Mouse (Mus musculus): ENCODE results near the gene Rhox3h. TPM values are rescaled to one million over a fixed set of nuclear protein-coding genes. Genes with fewer than 3 reads are reported as not detected.

Gene Rhox3h
- polyA plus RNA-seq (2015; fragmentation: Nextera tagmentation; extraction: Ambion mirVana) = not detected in 2 replicates

DNA sequence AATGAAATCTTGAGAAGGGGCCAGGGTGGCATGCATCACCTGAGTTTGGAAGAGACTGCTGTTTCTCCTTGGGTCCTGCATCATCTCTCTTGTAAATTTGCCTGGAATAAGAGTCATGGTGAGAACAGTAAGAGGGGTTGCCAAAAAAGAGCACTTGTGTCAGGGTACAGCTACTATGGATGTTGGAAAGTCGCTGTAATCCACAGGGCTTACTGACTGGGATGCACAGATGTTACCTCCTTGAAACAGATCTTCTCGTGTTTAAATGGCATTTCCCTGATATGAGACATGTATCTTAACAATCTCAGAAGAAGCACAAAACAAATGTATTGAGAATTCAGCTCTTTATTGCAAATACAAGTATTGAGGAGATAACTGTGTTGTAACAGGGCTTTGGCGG is at the start of gene Rhox3h:
Rhox3h (minus strand) TSS at position 101 of the 400 bp plus-strand sequence.

DNA sequence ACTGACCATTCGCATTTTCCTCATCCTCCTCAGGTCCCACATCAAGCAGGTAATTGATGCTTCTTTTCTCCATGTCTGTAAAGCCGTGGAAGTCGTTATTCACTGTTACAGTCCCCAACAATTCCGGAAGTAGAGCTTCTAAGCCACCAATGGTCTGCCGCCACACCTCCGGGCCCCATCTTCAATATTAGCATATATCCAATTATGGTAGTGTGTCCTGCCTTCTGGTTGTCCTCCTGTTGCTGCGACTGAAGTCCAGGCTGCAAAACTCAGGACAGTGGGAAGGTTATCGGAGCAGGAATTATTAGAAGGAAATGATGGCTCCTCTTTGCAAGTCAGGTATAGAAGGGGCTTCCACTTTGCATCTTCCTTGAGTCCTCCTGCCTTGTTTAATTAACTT is 4.6 kb upstream of the Rhox3h start, which contains the start of gene Rhox2h:
Rhox2h (minus strand) TSS at position 101 of the 400 bp plus-strand sequence.

DNA sequence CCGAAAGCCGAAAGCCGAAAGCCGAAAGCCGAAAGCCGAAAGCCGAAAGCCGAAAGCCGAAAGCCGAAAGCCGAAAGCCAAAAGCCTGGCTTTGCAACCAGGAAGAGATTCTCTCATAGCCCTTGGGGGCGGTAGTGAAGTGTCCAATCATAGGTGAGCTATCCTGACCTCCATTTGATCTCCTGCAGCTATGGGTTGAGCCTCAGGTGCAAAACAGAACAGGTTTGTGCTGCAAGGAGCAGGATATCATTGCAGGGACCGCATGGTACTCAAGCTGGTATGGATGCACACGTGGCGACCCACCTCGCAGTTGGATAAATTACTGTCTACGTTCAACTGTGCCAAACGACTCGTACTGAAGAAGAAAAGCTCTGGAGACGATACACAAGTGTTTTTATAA is 17.3 kb downstream of the Rhox3h start, which contains the start of gene Rhox4g:
Rhox4g (minus strand) TSS at position 101 of the 400 bp plus-strand sequence.

DNA sequence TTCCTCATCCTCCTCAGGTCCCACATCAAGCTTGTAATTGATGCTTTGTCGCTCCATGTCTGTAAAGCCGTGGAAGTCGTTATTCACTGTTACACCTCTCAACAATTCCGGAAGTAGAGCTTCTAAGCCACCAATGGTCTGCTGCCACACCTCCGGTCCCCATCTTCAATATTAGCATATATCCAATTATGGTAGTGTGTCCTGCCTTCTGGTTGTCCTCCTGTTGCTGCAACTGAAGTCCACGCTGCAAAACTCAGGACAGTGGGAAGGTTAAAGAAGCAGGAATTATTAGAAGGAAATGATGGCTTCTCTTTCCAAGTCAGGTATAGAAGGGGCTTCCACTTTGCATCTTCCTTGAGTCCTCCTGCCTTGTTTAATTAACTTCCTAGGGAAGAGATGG is 25.2 kb downstream of the Rhox3h start, which contains the start of gene Rhox2g:
Rhox2g (minus strand) TSS at position 101 of the 400 bp plus-strand sequence.

DNA sequence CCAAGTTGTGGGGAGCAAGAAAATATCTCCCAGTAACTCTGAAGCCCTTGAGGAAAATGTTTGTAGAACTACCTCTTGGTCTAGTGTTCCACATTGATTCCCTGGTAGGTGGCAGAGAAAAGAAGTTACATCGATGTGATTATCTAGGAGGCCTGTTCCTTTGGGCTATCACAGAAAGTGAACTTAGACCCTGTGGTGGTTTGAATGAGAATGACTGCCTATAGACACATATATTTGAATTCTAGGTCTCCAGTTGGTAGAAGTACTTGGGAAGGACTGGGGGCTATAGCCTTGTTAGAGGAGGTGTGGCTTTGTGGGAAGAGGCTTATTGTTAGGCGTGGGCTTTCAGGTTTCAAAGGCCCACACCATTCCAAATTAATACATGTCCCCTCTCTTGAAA is 40.1 kb downstream of the Rhox3h start, which contains the start of gene Rhox3g:
Rhox3g (minus strand) TSS at position 101 of the 400 bp plus-strand sequence.

Other genes starting within 250 kb of the Rhox3h start
- not detected in 2 replicates for gene Rhox4b, start 236.3 kb downstream of the Rhox3h start, polyA plus RNA-seq (2015; fragmentation: Nextera tagmentation; extraction: Ambion mirVana)
- not detected in 2 replicates for gene Rhox2c, start 215.1 kb downstream of the Rhox3h start, polyA plus RNA-seq (2015; fragmentation: Nextera tagmentation; extraction: Ambion mirVana)
- gene Rhox3c, start 210.2 kb downstream of the Rhox3h start, polyA plus RNA-seq (2015; fragmentation: Nextera tagmentation; extraction: Ambion mirVana) = not detected in 2 replicates
- not detected in 2 replicates for gene Rhox4c, start 188.4 kb downstream of the Rhox3h start, polyA plus RNA-seq (2015; fragmentation: Nextera tagmentation; extraction: Ambion mirVana)
- gene Rhox2d, start 175.3 kb downstream of the Rhox3h start, polyA plus RNA-seq (2015; fragmentation: Nextera tagmentation; extraction: Ambion mirVana) = not detected in 2 replicates
- not detected in 2 replicates for gene Rhox4d, start 154.4 kb downstream of the Rhox3h start, polyA plus RNA-seq (2015; fragmentation: Nextera tagmentation; extraction: Ambion mirVana)
- gene Rhox2e, start 138.3 kb downstream of the Rhox3h start, polyA plus RNA-seq (2015; fragmentation: Nextera tagmentation; extraction: Ambion mirVana) = not detected in 2 replicates
- gene Rhox3e, start 126.7 kb downstream of the Rhox3h start, polyA plus RNA-seq (2015; fragmentation: Nextera tagmentation; extraction: Ambion mirVana) = not detected in 2 replicates
- not detected in 2 replicates for gene Rhox4e, start 111.4 kb downstream of the Rhox3h start, polyA plus RNA-seq (2015; fragmentation: Nextera tagmentation; extraction: Ambion mirVana)
- not detected in 2 replicates for gene Rhox2f, start 97.4 kb downstream of the Rhox3h start, polyA plus RNA-seq (2015; fragmentation: Nextera tagmentation; extraction: Ambion mirVana)
- gene Rhox3f, start 87.8 kb downstream of the Rhox3h start, polyA plus RNA-seq (2015; fragmentation: Nextera tagmentation; extraction: Ambion mirVana) = not detected in 2 replicates
- gene Rhox4f, start 61.1 kb downstream of the Rhox3h start, polyA plus RNA-seq (2015; fragmentation: Nextera tagmentation; extraction: Ambion mirVana) = not detected in 2 replicates
- gene Rhox3g, start 40.2 kb downstream of the Rhox3h start, polyA plus RNA-seq (2015; fragmentation: Nextera tagmentation; extraction: Ambion mirVana) = not detected in 2 replicates
- not detected in 2 replicates for gene Rhox2g, start 25.3 kb downstream of the Rhox3h start, polyA plus RNA-seq (2015; fragmentation: Nextera tagmentation; extraction: Ambion mirVana)
- gene Rhox4g, start 17.4 kb downstream of the Rhox3h start, polyA plus RNA-seq (2015; fragmentation: Nextera tagmentation; extraction: Ambion mirVana) = not detected in 2 replicates
- gene Rhox2h, start 4.5 kb upstream of the Rhox3h start, polyA plus RNA-seq (2015; fragmentation: Nextera tagmentation; extraction: Ambion mirVana) = not detected in 2 replicates
- 0.35 and 0.75 TPM in 2 replicates for gene Rhox5, start 136.1 kb upstream of the Rhox3h start, polyA plus RNA-seq (2015; fragmentation: Nextera tagmentation; extraction: Ambion mirVana)
- not detected in 2 replicates for gene Rhox6, start 158.1 kb upstream of the Rhox3h start, polyA plus RNA-seq (2015; fragmentation: Nextera tagmentation; extraction: Ambion mirVana)
- not detected in 2 replicates for gene Rhox7a, start 162.9 kb upstream of the Rhox3h start, polyA plus RNA-seq (2015; fragmentation: Nextera tagmentation; extraction: Ambion mirVana)
- not detected in 2 replicates for gene Rhox8, start 210.2 kb upstream of the Rhox3h start, polyA plus RNA-seq (2015; fragmentation: Nextera tagmentation; extraction: Ambion mirVana)
- not detected in 2 replicates for gene Rhox7b, start 228.5 kb upstream of the Rhox3h start, polyA plus RNA-seq (2015; fragmentation: Nextera tagmentation; extraction: Ambion mirVana)
- not detected in 2 replicates for gene Rhox9, start 233.0 kb upstream of the Rhox3h start, polyA plus RNA-seq (2015; fragmentation: Nextera tagmentation; extraction: Ambion mirVana)